Mouse (Mus musculus) hindbrain, postnatal 0 days (tissue): ENCODE measurements at regions not wholly inside any gene's neighbourhood (a gene's known extent, or its start where the extent isn't known, plus 50 kb on each side); places are given as distances from the start of the nearest gene placed in this dataset.

Experiments used
- ATAC-seq: fragments of 200-750 bp; cut with Nextera tagmentation; 2 replicates; pipeline ENCODE4 v1.8.0; 2017; ENCODE audit warnings: mild to moderate bottlenecking, moderate TSS enrichment, moderate library complexity
- DNase-seq: peaks from one replicate; pipeline ENCODE4 v3.0.0-alpha.2; 2015; ENCODE audit warnings: low spot score
- H3K27ac ChIP-seq: fragments of 300-500 bp; sonication (generic); 2 replicates; pipeline ENCODE4 v1.5.1; 2014; ENCODE audit warnings: mild to moderate bottlenecking
- H3K27me3 ChIP-seq: fragments of 300-500 bp; sonication (generic); 2 replicates; pipeline ENCODE4 v1.6.1; 2014; ENCODE audit warnings: low read length, mixed read lengths; ENCODE audit not compliant: insufficient read depth
- H3K36me3 ChIP-seq: fragments of 300-500 bp; sonication (generic); 2 replicates; pipeline ENCODE4 v1.6.1; 2014; ENCODE audit warnings: low read length, mixed read lengths; ENCODE audit not compliant: insufficient read depth
- H3K4me1 ChIP-seq: fragments of 300-500 bp; sonication (generic); 2 replicates; pipeline ENCODE4 v1.6.1; 2014; ENCODE audit warnings: antibody characterized with exemption, low read length, mixed read lengths; ENCODE audit not compliant: insufficient read depth
- H3K4me2 ChIP-seq: fragments of 300-500 bp; sonication (generic); 2 replicates; pipeline ENCODE4 v1.6.1; 2014; ENCODE audit warnings: low read depth, mild to moderate bottlenecking, low read length, moderate library complexity, mixed read lengths
- H3K4me3 ChIP-seq: fragments of 300-500 bp; sonication (generic); 2 replicates; pipeline ENCODE4 v1.5.1; 2014; ENCODE audit warnings: low read length
- H3K9ac ChIP-seq: fragments of 300-500 bp; sonication (generic); replicated peaks from 2 replicates; pipeline ENCODE4 v1.6.1; 2014; ENCODE audit warnings: mild to moderate bottlenecking, low read length, moderate library complexity, mixed read lengths
- H3K9me3 ChIP-seq: fragments of 300-500 bp; sonication (generic); 2 replicates; pipeline ENCODE4 v1.6.1; 2016; ENCODE audit warnings: low read length, mixed read lengths
- CTCF ChIP-seq: IDR thresholded peaks from 2 replicates; pipeline ENCODE4 v1.5.1; 2016; ENCODE audit warnings: antibody characterized with exemption, control low read depth, low read depth
- WGBS: fragments of 180-500 bp; shearing (Covaris S2); extraction: QIAGEN DNeasy Blood & Tissue Kit; methylation state at CpG from one replicate; pipeline ENCODE4 v1.1.7; 2014; 5-methylcytosine and 5-hydroxymethylcytosine counted together

GRCm38 (mm10) chr7:52399513-52399912 lies 384.0 kb upstream of the 1700015G11Rik start:
- H3K4me2 ChIP-seq = no peak overlapping the region
- no peak overlapping the region for H3K4me3 ChIP-seq
- no peaks in the 10 kb centered on the region for H3K4me1 ChIP-seq
- no peak overlapping the region for H3K9ac ChIP-seq
- no peaks in the 10 kb centered on the region for H3K27me3 ChIP-seq
- ATAC-seq (no peak), DNase-seq (peak; percentile 7)
- H3K27ac ChIP-seq = no peak overlapping the region
- no peaks in the 10 kb centered on the region for H3K9me3 ChIP-seq
- no peak for TF ChIP-seq CTCF
- H3K36me3 ChIP-seq = no peaks in the 10 kb centered on the region
- WGBS = 71% methylated on average over 3 of the region's 3 CpGs

GRCm38 (mm10) chr7:52391793-52392192 lies 376.3 kb upstream of the 1700015G11Rik start:
- no peaks in the 10 kb centered on the region for H3K4me1 ChIP-seq
- DNase-seq (peak; percentile 84), ATAC-seq (no peak)
- H3K27ac ChIP-seq = no peak overlapping the region
- peak; percentile 82 for TF ChIP-seq CTCF
- H3K9ac ChIP-seq = no peak overlapping the region
- no peaks in the 10 kb centered on the region for H3K9me3 ChIP-seq
- 30% methylated on average over 2 of the region's 2 CpGs for WGBS
- no peaks in the 10 kb centered on the region for H3K27me3 ChIP-seq
- no peak overlapping the region for H3K4me2 ChIP-seq
- H3K4me3 ChIP-seq = no peak overlapping the region
- H3K36me3 ChIP-seq = no peaks in the 10 kb centered on the region
